Mouse (Mus musculus): ENCODE data around the gene Plekhh2. TPM values are rescaled to one million over a fixed set of nuclear protein-coding genes. Genes with fewer than 3 reads are reported as not detected.

The Plekhh2 gene
- polyA plus RNA-seq, 1 experiment = 0.66 TPM

- Histone ChIP-seq H3K27me3 (ENCODE audit: control insufficient read depth, insufficient read depth, low read length) (no peaks in the 10 kb centered on the region), H3K27ac (ENCODE audit: control insufficient read depth, insufficient read depth, low read length) (no peak overlapping the region), H3K4me3 (ENCODE audit: control insufficient read depth, insufficient read depth, low read length) (no peak overlapping the region), H3K36me3 (ENCODE audit: control insufficient read depth, insufficient read depth, low read length) (no peaks in the 10 kb centered on the region), H3K4me1 (replicated peaks; ENCODE audit: control insufficient read depth, insufficient read depth, low read length) (0 out of 2 replicates have a peak, but pooled peaks cover under 1% of the 10 kb centered on the region)
- WGBS = 71% methylated on average over 15 of the region's 15 CpGs
- DNase-seq = no peak
- TF ChIP-seq CTCF (IDR thresholded peaks at IDR 0.05; ENCODE audit: borderline replicate concordance, control insufficient read depth, extremely low read depth, insufficient read depth, low read length, poor library complexity) = no peak
- no peak for TF ChIP-seq POLR2A (IDR thresholded peaks at IDR 0.05; ENCODE audit: control insufficient read depth, extremely low read depth, insufficient read depth, low read length, poor library complexity)
Measured at GRCm38 (mm10) chr17:84480464-84481355, 31.0 kb upstream of the Plekhh2 start.

- TF ChIP-seq CTCF (IDR thresholded peaks at IDR 0.05; ENCODE audit: borderline replicate concordance, control insufficient read depth, extremely low read depth, insufficient read depth, low read length, poor library complexity) (no peak), POLR2A (IDR thresholded peaks at IDR 0.05; ENCODE audit: control insufficient read depth, extremely low read depth, insufficient read depth, low read length, poor library complexity) (no peak)
- H3K4me3 ChIP-seq (ENCODE audit: control insufficient read depth, insufficient read depth, low read length) = no peak overlapping the region
- H3K27ac ChIP-seq (ENCODE audit: control insufficient read depth, insufficient read depth, low read length) = no peak overlapping the region
- H3K4me1 ChIP-seq (replicated peaks; ENCODE audit: control insufficient read depth, insufficient read depth, low read length) = 0 out of 2 replicates have a peak, but pooled peaks cover 2% of the 10 kb centered on the region
- no peaks in the 10 kb centered on the region for H3K27me3 ChIP-seq (ENCODE audit: control insufficient read depth, insufficient read depth, low read length)
- WGBS = 91% methylated on average over 3 of the region's 3 CpGs
- DNase-seq = no peak
- H3K36me3 ChIP-seq (ENCODE audit: control insufficient read depth, insufficient read depth, low read length) = no peaks in the 10 kb centered on the region
Measured at GRCm38 (mm10) chr17:84482831-84483230, 28.9 kb upstream of the Plekhh2 start.

- Histone ChIP-seq H3K36me3 (ENCODE audit: control insufficient read depth, insufficient read depth, low read length) (no peaks in the 10 kb centered on the region), H3K4me1 (replicated peaks; ENCODE audit: control insufficient read depth, insufficient read depth, low read length) (0 out of 2 replicates have a peak, but pooled peaks cover 2% of the 10 kb centered on the region), H3K27me3 (ENCODE audit: control insufficient read depth, insufficient read depth, low read length) (no peaks in the 10 kb centered on the region), H3K27ac (ENCODE audit: control insufficient read depth, insufficient read depth, low read length) (no peak overlapping the region), H3K4me3 (ENCODE audit: control insufficient read depth, insufficient read depth, low read length) (no peak overlapping the region)
- TF ChIP-seq CTCF (IDR thresholded peaks at IDR 0.05; ENCODE audit: borderline replicate concordance, control insufficient read depth, extremely low read depth, insufficient read depth, low read length, poor library complexity) (no peak), POLR2A (IDR thresholded peaks at IDR 0.05; ENCODE audit: control insufficient read depth, extremely low read depth, insufficient read depth, low read length, poor library complexity) (no peak)
- no peak for DNase-seq
- WGBS = 84% methylated on average over 6 of the region's 6 CpGs
Measured at GRCm38 (mm10) chr17:84483673-84484320, 27.9 kb upstream of the Plekhh2 start.

GRCm38 (mm10) chr17:84487415-84487814 lies 24.3 kb upstream of the Plekhh2 start:
- WGBS = 83% methylated on average over 2 of the region's 2 CpGs
- no peaks in the 10 kb centered on the region for H3K36me3 ChIP-seq (ENCODE audit: control insufficient read depth, insufficient read depth, low read length)
- no peaks in the 10 kb centered on the region for H3K27me3 ChIP-seq (ENCODE audit: control insufficient read depth, insufficient read depth, low read length)
- no peak overlapping the region for H3K4me3 ChIP-seq (ENCODE audit: control insufficient read depth, insufficient read depth, low read length)
- H3K27ac ChIP-seq (ENCODE audit: control insufficient read depth, insufficient read depth, low read length) = no peak overlapping the region
- H3K4me1 ChIP-seq (replicated peaks; ENCODE audit: control insufficient read depth, insufficient read depth, low read length) = 0 out of 2 replicates have a peak, but pooled peaks cover 2% of the 10 kb centered on the region
- no peak for TF ChIP-seq CTCF (IDR thresholded peaks at IDR 0.05; ENCODE audit: borderline replicate concordance, control insufficient read depth, extremely low read depth, insufficient read depth, low read length, poor library complexity)
- no peak for TF ChIP-seq POLR2A (IDR thresholded peaks at IDR 0.05; ENCODE audit: control insufficient read depth, extremely low read depth, insufficient read depth, low read length, poor library complexity)
- DNase-seq = no peak

- H3K27ac ChIP-seq (ENCODE audit: control insufficient read depth, insufficient read depth, low read length) = no peak overlapping the region
- 64% methylated on average over 5 of the region's 5 CpGs for WGBS
- H3K4me1 ChIP-seq (replicated peaks; ENCODE audit: control insufficient read depth, insufficient read depth, low read length) = no peaks in the 10 kb centered on the region
- no peak for TF ChIP-seq CTCF (IDR thresholded peaks at IDR 0.05; ENCODE audit: borderline replicate concordance, control insufficient read depth, extremely low read depth, insufficient read depth, low read length, poor library complexity)
- TF ChIP-seq POLR2A (IDR thresholded peaks at IDR 0.05; ENCODE audit: control insufficient read depth, extremely low read depth, insufficient read depth, low read length, poor library complexity) = no peak
- no peak for DNase-seq
- H3K36me3 ChIP-seq (ENCODE audit: control insufficient read depth, insufficient read depth, low read length) = no peaks in the 10 kb centered on the region
- no peak overlapping the region for H3K4me3 ChIP-seq (ENCODE audit: control insufficient read depth, insufficient read depth, low read length)
- H3K27me3 ChIP-seq (ENCODE audit: control insufficient read depth, insufficient read depth, low read length) = no peaks in the 10 kb centered on the region
Measured at GRCm38 (mm10) chr17:84492255-84492880, 19.3 kb upstream of the Plekhh2 start.

- H3K36me3 ChIP-seq (ENCODE audit: control insufficient read depth, insufficient read depth, low read length) = no peaks in the 10 kb centered on the region
- 94% methylated on average over 5 of the region's 5 CpGs for WGBS
- DNase-seq = no peak
- no peaks in the 10 kb centered on the region for H3K27me3 ChIP-seq (ENCODE audit: control insufficient read depth, insufficient read depth, low read length)
- TF ChIP-seq POLR2A (IDR thresholded peaks at IDR 0.05; ENCODE audit: control insufficient read depth, extremely low read depth, insufficient read depth, low read length, poor library complexity) (no peak), CTCF (IDR thresholded peaks at IDR 0.05; ENCODE audit: borderline replicate concordance, control insufficient read depth, extremely low read depth, insufficient read depth, low read length, poor library complexity) (no peak)
- H3K4me3 ChIP-seq (ENCODE audit: control insufficient read depth, insufficient read depth, low read length) = no peak overlapping the region
- H3K4me1 ChIP-seq (replicated peaks; ENCODE audit: control insufficient read depth, insufficient read depth, low read length) = no peaks in the 10 kb centered on the region
- H3K27ac ChIP-seq (ENCODE audit: control insufficient read depth, insufficient read depth, low read length) = no peak overlapping the region
Measured at GRCm38 (mm10) chr17:84497026-84497425, 14.7 kb upstream of the Plekhh2 start.

Measured in thymus, adult 2 months (tissue).